Mouse (Mus musculus): Measurements from ENCODE around the gene Avl9.

The Avl9 gene

DNA sequence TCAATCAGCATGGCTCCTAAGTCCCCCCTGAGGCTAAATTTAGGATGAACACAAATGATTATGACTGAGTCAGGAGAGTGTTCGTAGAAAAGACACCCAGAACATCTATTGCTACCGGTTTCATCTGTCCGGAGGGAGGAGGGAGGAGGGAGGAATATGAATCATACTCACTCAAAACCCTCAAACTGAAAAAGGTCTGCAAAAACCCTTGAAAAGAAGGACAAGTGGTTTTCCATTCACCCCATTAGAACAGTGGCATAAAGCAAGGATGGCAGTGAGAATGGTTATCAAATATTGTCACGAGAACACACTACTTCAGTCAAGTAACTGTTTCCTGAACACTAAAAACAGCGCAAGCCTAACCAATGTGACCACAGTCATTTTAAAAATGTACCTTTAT, 70.4 kb downstream of the Avl9 start:
- in situ Hi-C loops (cut with MboI; ENCODE audit: low pct_unique_long_range_greater_than_20kb in 1 of 2, low sequenced_read_pairs in 2 of 2, unreplicated experiment in 1 of 2), result no loop called here

DNA sequence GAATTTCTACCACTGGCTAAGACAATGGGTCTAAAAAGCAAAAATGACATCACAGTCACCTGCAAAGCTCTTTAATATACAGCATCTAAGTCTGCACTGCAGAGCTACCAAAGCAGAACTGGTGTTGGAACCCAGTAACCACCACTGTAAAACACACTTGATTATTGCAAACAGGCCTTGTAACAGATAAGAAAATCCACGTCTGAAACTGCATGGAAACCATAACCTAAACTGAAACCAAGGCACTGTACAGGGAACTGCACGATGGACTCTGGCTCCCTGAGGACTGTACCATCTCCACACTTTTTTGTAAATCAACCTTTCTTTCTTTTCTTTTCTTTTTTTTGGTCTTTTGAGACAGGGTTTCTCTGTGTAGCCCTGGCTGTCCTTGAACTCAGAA, 73.0 kb downstream of the Avl9 start:
- in situ Hi-C loops (cut with MboI; ENCODE audit: low pct_unique_long_range_greater_than_20kb in 1 of 2, low sequenced_read_pairs in 2 of 2, unreplicated experiment in 1 of 2), result no loop called here

DNA sequence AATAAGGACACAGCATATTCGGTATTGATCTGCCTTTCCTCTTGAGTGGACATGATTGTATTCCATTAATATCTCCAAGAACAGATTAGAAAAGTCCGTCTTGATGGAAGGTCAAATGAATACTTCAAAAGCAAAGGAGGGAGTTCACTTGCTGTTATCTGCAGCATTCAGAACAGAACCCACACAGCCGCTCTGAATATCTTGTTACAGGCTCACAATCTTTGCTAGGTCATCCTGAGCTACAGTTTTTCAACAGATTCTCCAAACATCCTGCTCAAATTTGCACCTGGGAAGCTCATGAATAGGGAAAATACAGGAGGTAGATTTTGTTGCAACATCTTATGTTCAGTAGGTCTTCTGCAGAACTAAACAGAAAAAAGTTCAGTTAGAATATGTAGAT, 74.6 kb downstream of the Avl9 start:
- in situ Hi-C loops (cut with MboI; ENCODE audit: low pct_unique_long_range_greater_than_20kb in 1 of 2, low sequenced_read_pairs in 2 of 2, unreplicated experiment in 1 of 2), result no loop called here

DNA sequence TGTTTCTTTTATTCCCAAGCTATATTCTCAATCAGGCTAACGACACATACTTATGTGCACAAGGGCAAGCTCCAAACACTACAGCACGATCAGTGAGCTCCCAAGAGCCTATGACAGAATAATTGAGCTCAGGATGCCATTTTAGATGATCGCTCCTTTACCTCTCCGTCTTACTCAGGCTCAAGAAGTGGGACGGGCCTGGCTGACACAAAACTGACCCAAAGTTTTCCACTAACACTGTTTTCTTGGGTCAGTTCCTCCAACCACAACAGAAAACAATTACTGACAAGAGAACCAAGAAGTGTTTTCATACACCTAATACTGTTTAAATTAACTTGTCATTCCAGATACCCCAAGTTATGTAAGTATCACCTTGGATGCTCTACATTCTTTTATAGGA, 80.1 kb downstream of the Avl9 start:
- in situ Hi-C loops (cut with MboI; ENCODE audit: low pct_unique_long_range_greater_than_20kb in 1 of 2, low sequenced_read_pairs in 2 of 2, unreplicated experiment in 1 of 2), result no loop called here

DNA sequence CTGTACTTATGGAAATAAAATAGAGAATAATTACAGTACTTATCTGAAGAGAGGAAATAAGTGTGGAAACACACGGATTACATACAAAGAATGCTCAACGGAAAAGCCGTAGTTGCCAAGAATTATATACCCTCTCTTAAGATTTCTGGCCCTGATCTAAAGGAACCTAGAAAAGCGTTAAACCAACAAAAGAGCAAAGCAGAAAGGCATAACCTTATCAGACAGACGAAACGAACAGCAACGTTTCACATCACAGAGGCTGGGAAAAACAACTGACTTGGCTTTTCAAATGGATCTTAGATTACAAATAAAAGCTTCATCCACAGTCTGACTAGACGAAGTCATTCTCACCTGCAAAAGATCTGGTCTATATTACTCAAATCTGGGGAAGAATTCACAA, 81.5 kb downstream of the Avl9 start:
- in situ Hi-C loops (cut with MboI; ENCODE audit: low pct_unique_long_range_greater_than_20kb in 1 of 2, low sequenced_read_pairs in 2 of 2, unreplicated experiment in 1 of 2), result no loop called here

DNA sequence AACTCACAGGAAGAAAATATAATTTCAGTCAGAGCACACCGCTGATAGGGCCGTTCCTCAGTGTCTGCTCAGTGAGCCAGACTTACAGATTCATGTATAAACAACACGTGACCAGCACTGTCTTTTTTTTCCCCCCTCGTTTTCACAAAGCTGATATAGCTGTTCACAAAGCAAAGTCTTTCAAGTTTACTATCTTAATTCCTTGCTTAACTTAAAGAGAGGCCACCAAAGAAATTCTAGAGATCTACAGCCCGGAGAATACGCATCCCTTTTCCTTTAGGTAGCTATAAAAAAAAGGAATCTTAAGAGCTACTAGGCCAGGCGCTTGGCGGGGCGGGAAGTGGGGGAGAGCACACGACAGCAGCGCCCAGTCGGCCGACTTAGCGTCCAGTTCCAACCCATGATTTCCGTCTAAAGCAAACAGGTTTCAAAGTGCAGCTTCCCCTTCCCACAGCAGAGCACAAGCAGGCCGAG, 82.0 kb downstream of the Avl9 start:
- in situ Hi-C loops (cut with MboI; ENCODE audit: low pct_unique_long_range_greater_than_20kb in 1 of 2, low sequenced_read_pairs in 2 of 2, unreplicated experiment in 1 of 2), result no loop called here

DNA sequence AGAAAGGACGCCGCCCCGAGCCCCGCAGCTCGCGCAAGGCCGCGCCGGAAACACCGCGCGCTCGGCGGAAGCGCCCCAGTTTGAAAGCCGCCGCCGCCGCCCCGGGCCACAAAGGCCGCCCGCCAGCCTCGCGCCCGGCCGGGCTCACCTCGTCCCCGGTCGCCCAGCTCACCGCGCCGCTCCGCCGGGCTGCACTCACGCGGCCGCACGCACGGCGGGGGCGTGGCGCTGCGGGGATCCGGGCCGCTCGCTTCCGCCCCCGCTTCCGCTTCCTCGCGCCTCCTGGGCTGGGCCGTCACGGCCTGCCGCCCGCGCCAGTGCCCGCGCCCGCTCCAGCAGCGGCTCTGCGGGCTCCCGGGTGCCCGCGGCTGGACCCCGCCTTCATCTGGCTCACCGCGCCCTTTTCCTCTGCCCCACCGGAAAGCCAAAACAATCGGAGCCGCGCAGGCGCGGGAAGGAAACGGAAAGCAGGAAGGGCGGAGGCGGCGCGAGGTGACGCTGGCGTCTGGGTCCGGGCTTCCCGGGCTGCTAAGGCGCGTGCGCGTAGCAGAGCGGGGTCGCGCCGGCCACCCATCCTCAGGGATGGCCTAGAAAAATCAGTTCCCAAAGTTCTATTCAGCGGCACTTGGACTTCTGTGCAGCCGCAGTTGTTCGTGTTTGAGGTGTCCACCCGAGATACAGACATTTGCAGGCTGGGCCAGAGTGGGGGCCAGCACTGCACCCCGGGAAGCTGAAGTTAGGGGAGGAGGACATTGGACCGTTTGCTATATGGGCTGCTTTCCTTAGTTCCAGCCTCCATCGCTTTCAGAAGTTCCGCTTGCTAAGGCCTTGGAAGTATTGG, 82.8 kb downstream of the Avl9 start, which contains the start of gene Kbtbd2:
Gene Kbtbd2, minus strand, starts transcription at position 503 of the 841 bp plus-strand sequence.
- in situ Hi-C loops (cut with MboI; ENCODE audit: low pct_unique_long_range_greater_than_20kb in 1 of 2, low sequenced_read_pairs in 2 of 2, unreplicated experiment in 1 of 2), result no loop called here

DNA sequence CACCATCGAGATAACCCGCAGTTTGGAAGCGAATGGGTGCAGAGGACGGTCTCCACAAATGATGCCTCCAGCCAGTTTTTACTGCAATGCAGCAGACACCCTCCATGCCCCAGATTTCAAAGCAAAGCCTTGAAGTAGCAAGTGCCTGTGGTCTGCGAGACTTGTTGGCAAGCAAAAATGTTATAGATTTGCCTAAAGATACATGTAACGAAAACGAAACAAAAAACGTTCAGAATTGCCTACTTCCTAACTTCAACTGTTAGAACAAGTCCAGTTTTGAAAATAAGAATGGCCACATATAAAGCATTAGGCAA, 83.4 kb downstream of the Avl9 start:
- in situ Hi-C loops (cut with MboI; ENCODE audit: low pct_unique_long_range_greater_than_20kb in 1 of 2, low sequenced_read_pairs in 2 of 2, unreplicated experiment in 1 of 2), result no loop called here

DNA sequence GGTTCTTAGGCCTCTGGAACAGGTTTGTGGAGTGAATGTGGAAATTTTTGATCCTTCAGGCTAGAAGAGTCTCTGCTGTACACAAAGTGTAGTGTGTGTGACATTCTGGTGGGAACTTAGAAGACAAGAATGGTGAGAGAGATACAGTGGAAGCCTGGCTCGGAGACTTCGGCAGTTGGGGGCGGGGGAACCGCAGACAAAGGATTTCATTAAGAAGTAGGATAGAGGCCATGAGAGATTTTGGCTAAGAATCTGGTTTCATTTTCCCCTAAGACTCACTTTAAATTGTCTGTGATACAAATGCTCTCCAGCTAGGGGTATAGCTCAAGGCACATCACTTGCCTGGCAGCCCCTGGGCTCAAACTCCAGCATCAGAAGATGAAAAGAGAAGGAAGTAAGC, 90.3 kb downstream of the Avl9 start:
- in situ Hi-C loops (cut with MboI; ENCODE audit: low pct_unique_long_range_greater_than_20kb in 1 of 2, low sequenced_read_pairs in 2 of 2, unreplicated experiment in 1 of 2), result loop anchor here (25.0 kb wide), 2 partner anchors 257 to 757 kb away; partner anchors contain the start of gene Vmn1r9 (in 2 of the 2)

DNA sequence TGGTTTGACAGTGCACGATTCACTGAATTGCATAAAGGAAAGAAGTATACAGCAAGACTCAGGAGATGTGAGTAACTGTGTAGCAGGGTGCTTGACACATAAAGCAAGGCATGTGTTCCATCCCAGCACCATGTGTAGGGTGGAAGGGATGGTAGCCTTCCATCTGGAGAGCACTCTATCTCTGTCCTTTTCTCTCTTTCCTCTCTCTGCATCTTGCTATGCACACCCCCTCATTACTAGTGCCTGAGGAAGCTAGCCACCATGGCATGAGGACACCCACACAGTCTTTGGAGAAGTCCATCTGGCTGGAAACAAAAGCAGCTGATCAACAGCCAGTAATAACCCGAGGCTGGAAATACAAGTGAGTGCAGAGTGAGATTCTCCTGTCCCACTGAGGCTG, 91.5 kb downstream of the Avl9 start:
- in situ Hi-C loops (cut with MboI; ENCODE audit: low pct_unique_long_range_greater_than_20kb in 1 of 2, low sequenced_read_pairs in 2 of 2, unreplicated experiment in 1 of 2), result loop anchor here (25.0 kb wide), 2 partner anchors 256 to 756 kb away; partner anchors contain the start of gene Vmn1r9 (in 2 of the 2)

DNA sequence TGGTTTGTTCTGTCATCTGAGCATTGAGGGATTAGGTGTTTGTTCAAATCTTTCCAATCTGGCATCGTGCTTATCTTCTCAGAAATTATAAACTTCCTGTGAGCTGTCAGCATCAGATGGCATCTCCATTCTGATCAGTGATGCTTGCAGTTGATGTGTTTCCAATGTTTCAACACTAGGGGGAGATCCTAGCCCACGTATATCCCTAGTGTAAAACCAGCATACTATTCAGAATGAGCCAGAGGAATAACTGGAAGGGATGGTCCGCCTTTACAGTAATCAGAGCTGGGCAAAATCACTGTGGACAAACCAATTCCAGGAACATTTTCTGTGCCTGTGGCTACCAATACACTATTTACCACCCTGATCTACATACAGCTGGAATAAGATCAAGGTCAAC, 94.0 kb downstream of the Avl9 start:
- in situ Hi-C loops (cut with MboI; ENCODE audit: low pct_unique_long_range_greater_than_20kb in 1 of 2, low sequenced_read_pairs in 2 of 2, unreplicated experiment in 1 of 2), result loop anchor here (25.0 kb wide), 2 partner anchors 254 to 754 kb away; partner anchors contain the start of gene Vmn1r9 (in 2 of the 2)

Measured in mouse embryonic stem cell (cell line).